Mouse (Mus musculus): ENCODE data around the gene Gm10277. TPM values are rescaled to one million over a fixed set of nuclear protein-coding genes. Genes with fewer than 3 reads are reported as not detected.
A peak's percentile ranks its signal among the peaks of the same experiment; 100 is the strongest.

The Gm10277 gene
- 0.07 TPM in 1 of 2 replicates, not detected in the other for polyA plus RNA-seq (2012; rRNA removed)

DNA sequence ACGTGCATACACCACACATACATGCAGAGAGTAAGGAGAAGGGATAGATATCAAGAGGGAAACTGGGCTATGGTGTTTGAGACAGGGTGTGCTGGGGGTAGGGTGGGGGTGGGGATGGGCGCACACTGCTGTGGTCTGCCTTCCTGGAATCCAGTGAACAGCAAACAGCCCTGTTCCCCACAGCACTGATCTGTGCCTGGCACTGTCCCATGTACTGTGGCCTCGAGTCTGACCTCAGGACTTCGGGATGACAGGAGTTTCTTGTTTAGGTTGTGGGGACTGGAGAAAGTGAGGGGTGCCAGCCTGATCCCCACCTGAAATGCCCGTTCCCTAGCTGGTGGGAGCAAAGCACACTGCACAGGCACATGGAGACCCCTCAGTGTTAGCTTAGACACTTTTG lies at the start of gene Gm10277:
Gene Gm10277 (minus strand): TSS at position 41 of the 400 bp plus-strand sequence.
- DNase-seq (ENCODE audit: low read depth): no peak

DNA sequence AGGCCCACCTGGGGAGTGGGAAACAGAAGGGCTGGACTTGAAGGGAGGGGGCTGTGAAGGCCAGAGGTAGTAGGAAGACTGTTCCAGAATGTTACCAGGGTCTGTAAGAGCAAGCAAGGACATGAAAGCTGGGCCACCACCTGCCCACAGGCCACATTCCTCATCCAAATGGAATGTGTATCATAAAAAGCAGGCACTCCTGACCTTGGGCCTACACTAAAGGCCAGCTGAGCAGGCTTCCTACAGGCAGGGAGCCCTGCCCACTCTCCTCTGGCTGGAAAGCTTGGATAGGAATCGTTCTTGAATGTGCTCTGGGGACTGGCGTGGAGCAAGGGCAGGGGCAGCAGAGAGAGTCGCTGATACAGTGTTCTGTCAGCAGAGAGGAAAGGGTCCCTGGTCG lies 49.2 kb upstream of the Gm10277 start:
- DNase-seq (ENCODE audit: low read depth): peak; percentile 72

GRCm38 (mm10) chr11:77836290-77836689 lies 48.7 kb upstream of the Gm10277 start:
- DNase-seq (ENCODE audit: low read depth): no peak

DNA sequence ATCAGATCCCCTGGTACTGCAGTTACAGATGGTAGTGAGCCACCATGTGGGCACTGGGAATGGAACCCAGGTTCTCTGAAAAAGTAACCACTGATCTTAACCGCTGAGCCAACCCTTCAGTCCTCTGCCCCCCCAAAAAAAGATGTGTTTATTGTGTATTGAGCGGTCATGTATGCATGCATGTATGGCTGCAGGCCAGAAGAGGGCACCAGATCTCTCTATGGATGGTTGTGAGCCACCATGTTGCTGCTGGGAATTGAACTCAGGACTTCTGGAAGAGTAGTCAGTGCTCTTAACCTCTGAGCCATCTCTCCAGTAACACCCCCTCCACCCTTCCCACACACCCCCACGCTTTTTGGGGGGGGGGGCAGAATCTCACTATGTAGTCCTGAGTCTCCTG lies 47.6 kb upstream of the Gm10277 start:
- DNase-seq (ENCODE audit: low read depth): no peak

DNA sequence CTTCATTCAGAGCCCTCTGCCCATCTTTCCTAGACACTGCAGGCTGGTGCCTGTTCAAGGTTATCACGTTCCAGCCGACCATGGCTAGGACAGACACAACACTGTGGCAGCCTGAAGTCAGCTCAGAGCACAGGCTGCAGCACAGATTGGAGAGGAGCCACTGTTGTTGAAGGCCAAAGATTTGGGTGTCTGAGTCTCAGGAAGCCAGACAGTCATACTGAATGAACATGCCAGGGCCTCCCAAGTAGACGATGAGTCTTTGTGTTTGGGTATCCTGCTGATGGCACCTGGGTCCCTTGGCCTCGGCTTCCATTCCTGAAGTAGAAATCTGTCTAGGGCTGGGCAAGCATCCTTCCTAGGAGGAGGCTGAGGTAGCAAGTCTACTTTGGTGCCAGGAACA lies 45.0 kb upstream of the Gm10277 start:
- DNase-seq (ENCODE audit: low read depth): no peak

GRCm38 (mm10) chr11:77830875-77831274 lies 43.3 kb upstream of the Gm10277 start:
- DNase-seq (ENCODE audit: low read depth): no peak

GRCm38 (mm10) chr11:77829043-77829841 lies 41.7 kb upstream of the Gm10277 start:
- no peak for DNase-seq (ENCODE audit: low read depth)

- DNase-seq (ENCODE audit: low read depth): no peak
These were observed 40.6 kb upstream of the Gm10277 start for GRCm38 (mm10) chr11:77828163-77828562.

DNA sequence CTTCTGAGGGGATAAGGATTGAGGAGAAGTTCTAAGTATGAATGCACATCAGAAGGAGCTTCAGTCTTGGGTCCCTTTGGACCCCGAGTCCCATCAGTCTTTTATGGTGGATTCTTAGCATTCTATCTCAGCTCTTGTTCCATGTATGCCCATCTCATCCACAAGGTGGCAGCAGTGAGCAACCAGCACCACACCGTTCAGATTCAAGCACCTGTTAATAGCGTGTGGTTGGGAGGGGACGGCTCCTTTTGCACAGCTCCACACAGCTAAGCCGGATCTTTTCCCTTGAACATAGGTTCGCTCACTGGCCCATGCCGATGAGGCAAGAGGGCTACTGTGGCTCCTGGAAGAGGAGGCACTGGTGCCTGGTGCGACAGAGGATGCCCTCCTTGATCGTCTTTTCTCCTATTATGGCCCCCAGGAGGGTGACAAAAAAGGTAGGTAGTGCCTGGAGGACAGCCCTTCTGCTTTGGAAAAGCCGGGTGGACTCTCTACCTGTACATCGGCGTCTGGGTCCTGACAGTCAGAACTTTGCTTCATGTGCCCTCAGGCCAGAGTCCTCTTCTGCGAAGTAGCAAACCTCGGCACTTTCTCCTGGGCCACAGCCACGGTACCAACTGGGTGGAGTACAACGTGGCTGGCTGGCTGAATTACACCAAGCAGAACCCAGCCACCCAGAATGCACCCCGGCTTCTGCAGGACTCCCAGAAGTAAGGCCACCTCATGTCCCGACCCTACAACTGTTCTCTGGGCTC lies 39.9 kb upstream of the Gm10277 start:
- DNase-seq (ENCODE audit: low read depth): no peak

- no peak for DNase-seq (ENCODE audit: low read depth)
These were observed 38.8 kb upstream of the Gm10277 start for GRCm38 (mm10) chr11:77826311-77826710.

DNA sequence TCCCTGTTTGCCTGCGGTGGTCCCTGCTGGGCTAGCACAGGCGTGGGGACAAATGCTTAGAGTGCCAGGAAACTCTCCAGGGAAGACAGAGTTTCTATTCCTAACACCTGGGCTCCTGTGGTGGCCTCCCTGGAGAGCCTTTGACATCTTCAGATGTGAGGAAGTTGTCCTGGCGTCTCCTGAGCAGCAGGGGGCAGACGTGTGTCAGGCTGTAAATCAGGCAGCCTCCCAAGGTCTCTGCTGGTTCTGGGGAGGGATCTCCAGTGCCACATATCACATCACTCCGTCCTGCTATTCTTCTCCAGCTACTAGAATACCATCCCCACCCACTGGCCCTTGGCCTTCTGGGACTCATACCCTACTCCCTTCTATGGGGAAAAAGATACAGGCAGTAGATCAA lies 38.3 kb upstream of the Gm10277 start:
- DNase-seq (ENCODE audit: low read depth): no peak

- DNase-seq (ENCODE audit: low read depth): no peak
These were observed 35.2 kb upstream of the Gm10277 start for GRCm38 (mm10) chr11:77822781-77823180.

GRCm38 (mm10) chr11:77821648-77822047 lies 34.1 kb upstream of the Gm10277 start:
- DNase-seq (ENCODE audit: low read depth): no peak

- DNase-seq (ENCODE audit: low read depth): no peak
These were observed 28.5 kb upstream of the Gm10277 start for GRCm38 (mm10) chr11:77816003-77816402.

- DNase-seq (ENCODE audit: low read depth): no peak
These were observed 26.4 kb upstream of the Gm10277 start for GRCm38 (mm10) chr11:77813969-77814368.

DNA sequence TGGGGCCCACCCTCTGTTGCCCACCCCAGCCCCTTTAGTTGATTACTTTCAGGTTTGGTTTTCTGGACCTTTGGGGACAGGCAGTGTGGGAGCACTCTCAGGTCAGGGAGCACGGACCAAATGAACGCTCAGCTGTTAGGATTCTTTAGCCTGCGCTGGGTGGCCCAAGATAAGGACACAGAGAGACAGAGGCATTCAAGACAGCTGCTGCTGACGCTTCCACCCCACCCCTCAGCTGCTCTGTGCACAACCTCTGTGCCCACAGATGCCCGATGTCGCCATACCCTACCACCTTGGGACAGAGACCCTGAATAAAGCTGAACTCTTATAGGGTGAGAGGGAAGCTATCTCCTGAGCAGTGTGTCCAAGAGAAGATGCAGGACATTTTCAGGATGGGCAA lies 22.5 kb upstream of the Gm10277 start:
- no peak for DNase-seq (ENCODE audit: low read depth)

DNA sequence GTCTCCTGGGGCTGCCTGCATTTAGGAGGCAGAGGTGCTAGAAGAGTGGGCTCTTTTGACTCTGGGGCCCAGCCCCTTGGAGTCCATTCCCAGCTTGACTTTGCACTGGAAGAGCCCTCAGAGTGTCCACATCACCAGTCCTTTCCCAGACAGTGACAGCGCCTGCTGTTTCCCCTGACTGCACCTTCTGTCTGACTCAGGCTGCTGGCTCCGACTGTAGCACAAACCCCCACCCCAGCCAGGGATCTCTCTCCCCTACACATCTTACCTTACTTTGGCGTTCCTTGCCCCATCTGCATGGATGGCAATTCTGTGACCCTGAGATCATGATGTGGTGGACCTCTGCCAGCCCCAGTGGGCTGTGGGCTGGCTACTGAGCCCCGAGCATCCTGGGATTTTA lies 21.7 kb upstream of the Gm10277 start:
- DNase-seq (ENCODE audit: low read depth): no peak

DNA sequence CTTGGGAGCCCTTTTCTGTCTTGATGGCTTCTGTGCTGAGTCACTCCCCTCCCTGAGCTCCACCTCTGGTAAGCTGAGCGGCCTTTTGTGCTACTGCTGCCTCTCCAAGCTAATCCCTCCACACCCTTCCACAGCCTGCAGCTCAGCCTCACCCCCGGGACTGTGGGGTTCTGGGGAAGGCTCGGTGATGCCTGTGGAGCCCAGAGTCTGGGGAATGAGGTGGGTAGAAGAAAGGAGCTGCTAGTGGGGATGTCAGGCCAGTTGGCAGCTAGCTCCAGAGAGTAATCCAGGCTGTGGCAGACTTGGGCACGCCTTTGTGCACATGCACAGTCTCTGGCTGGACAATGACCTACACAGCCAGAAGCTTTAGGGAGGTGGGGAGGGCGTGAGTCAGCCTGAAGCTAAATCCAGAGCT lies 20.5 kb upstream of the Gm10277 start:
- no peak for DNase-seq (ENCODE audit: low read depth)

GRCm38 (mm10) chr11:77806855-77807254 lies 19.3 kb upstream of the Gm10277 start:
- DNase-seq (ENCODE audit: low read depth): no peak

DNA sequence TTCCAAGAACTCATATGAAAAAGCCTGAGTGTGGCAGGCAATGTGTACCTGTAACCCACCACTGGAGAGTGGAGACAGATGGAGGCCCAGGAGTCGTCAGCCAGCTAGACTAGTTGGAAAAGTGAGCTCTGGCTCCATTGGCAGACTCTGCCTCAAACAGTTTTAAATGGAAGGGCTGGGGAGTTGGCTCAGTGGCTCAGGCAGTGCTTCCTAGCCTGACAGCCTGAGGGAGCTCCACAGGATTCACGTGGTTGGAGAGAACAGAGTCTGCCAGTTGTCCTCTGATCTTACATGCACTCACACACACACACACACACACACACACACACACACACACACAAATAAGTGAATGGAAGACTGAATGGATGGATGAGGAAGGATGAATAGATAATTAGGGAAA lies 18.7 kb upstream of the Gm10277 start:
- DNase-seq (ENCODE audit: low read depth): no peak

DNA sequence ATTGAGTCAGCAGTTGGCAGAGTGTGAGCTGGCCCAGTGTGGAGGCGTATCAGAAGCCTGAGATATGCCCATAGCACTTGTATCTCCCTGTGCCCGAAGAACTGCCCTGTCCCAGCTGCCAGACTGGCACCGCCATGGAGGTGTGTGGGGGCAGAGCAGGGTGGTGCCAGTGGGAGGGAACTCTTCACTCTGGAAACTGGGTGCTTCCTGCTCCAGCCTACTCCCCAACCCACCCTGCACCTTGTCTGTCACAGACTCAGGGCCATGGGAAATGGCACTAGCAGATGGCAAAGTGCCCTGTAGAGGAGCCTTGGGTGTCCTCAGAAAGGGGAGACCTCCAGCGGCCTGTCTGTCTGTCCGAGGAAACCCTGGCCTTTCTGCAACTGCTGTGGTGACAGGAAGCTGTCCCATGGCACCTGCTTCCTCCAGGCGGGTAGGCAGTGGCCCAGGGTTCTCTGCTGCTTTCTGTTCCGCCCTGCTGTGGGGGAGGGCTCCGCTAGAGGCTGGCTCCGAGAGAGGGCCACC lies 14.9 kb upstream of the Gm10277 start:
- DNase-seq (ENCODE audit: low read depth): no peak

DNA sequence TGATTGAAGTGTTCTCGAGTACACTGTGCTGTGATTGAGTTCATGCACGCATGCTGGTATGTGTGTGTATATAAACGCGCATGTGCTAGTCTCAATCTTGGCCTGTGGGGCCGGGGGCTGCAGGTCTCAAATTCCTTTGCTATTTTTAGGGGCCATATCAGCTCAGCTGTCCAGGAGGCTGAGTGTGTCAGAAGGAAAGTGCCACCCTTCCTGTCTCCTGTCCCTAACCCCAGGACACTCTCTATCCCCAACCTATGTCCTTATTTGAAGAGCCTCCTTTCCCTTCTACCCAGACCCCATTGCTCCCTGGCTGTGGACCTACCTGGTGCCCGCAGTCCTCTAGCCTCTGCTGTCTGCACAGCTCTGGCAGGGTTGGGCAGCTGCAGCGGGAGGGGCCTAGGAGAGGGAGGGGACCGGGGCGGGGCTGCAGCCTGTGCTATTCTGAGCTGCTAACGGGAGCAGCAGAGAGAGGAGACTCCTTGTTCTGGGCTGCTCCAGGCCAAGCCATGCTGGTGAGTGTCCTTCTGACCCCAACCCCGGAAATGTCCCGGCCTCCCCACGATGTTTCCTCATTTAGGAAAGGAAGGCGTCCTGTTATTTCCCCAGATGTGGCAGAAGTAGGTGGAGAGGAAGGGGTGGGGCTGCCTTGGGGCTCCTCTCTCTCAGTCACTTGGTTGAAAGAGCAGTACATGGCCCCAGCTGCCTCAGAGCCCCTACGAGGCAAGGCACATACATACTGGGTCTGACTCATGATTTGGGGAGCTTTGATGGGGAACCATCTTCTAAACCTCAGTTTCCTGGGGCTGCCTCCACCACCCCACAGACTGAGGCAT lies 13.5 kb upstream of the Gm10277 start:
- no peak for DNase-seq (ENCODE audit: low read depth)

Data from gonadal fat pad, adult 2 months (tissue).